In the genomic region with DNA sequence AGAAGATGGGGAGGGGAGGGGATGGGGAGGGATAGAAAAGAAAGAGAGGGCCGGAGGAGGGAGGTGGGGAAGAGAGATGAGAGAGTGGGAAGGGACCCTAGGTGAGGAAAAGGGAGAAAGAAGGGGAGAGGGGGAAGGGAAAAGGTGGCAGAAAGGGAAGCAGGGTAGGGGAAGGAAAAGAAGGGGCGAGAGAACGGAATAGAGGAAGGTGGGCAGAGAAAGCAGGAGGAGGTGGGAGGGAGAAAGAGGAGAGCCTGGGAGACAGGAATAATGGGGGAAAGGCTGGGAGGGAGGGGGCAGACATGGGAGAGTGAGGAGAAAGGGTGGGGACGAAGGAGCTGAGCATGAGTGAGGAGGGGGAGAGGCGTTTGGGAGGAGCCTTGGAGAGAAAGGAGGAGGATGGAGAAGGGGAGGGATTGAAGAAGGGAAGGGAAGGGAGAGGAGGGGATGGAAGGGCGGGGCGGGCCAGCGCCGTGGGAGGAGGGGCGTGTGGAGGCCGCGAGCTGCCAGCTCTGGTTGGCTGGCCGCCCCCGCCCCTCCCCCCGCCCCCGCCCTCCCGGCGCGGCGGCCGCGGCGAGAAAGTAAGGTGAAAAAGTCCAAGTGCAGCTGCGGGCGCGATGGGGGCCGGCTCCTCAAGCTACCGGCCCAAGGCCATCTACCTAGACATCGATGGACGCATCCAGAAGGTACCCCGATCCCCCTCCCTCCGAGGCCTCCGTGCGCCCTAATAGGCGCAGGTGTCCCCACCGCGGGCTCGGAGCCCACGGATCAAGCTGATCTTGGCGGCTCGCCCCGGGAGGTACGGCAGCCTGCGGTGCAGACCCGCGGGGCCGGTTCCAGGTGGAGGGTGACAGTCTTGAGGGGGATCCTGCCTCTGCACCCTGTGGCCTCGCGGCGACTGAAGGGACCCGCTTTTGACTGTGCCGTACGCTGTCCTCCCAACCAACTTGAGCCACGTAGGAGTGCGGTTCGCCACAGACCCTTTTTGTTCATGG, we compare ENCODE assay signal across 8 mouse cellular contexts. TPM values are rescaled to one million over a fixed set of nuclear protein-coding genes. Genes with fewer than 3 reads are reported as not detected.
DNase-seq lines count a peak whose midpoint lies in the region; ATAC-seq and TF ChIP-seq lines count a peak whose summit lies in the region.

A gene (plus strand): TSS at position 540 of the 995 bp plus-strand sequence.

- no peaks in the 10 kb centered on the region for H3K9me3 ChIP-seq in hindbrain, embryonic 10.5 days
- no peaks in the 10 kb centered on the region for H3K9me3 ChIP-seq in lung, embryonic 14.5 days (ENCODE audit: low read depth, low read length)

- TF ChIP-seq CTCF in lung, embryonic 14.5 days (IDR thresholded peaks at IDR 0.05; ENCODE audit: low read depth), result no peak

- peak within 1 kb of the TSS; percentile 76 for H3K9ac ChIP-seq in lung, embryonic 14.5 days

- no peaks in the 10 kb centered on the region for H3K36me3 ChIP-seq in hindbrain, embryonic 10.5 days
- H3K36me3 ChIP-seq in lung, embryonic 14.5 days (ENCODE audit: insufficient read depth), result no peaks in the 10 kb centered on the region

- peak within 1 kb of the TSS; percentile 89 for H3K4me2 ChIP-seq in lung, embryonic 14.5 days

- ATAC-seq in lung, embryonic 14.5 days (ENCODE audit: insufficient read depth), result peak; percentile 78

- under 1% methylated on average over 53 of the region's 56 CpGs for WGBS in hindbrain, embryonic 10.5 days
- under 1% methylated on average over 48 of the region's 56 CpGs for WGBS in lung, embryonic 14.5 days

- peak; percentile 76 for DNase-seq in MN1 (ENCODE audit: low spot score)
- peak; percentile 74 for DNase-seq in cerebellum, adult 9-11 months
- peak; percentile 57 to 69 for DNase-seq in frontal cortex, postnatal 10 days (ENCODE audit: low spot score in 2 of 2)
- peak; percentile 86 for DNase-seq in hindbrain, embryonic 10.5 days (ENCODE audit: low spot score)
- DNase-seq in layer of hippocampus, adult 9-11 months, result peak; percentile 41
- peak; percentile 86 for DNase-seq in lung, embryonic 14.5 days
- peak; percentile 45 for DNase-seq in ovary, postnatal 14 days (ENCODE audit: low spot score)
- peak; percentile 39 to 49 for DNase-seq in urinary bladder, adult 18-20 months (ENCODE audit: low spot score in 2 of 2)

- H3K27me3 ChIP-seq in hindbrain, embryonic 10.5 days (ENCODE audit: insufficient read depth, poor library complexity, severe bottlenecking), result peaks cover 59% of the 10 kb centered on the region
- H3K27me3 ChIP-seq in lung, embryonic 14.5 days (ENCODE audit: insufficient read depth, low read length), result no peaks in the 10 kb centered on the region

- peak within 1 kb of the TSS; percentile 89 for H3K27ac ChIP-seq in hindbrain, embryonic 10.5 days
- H3K27ac ChIP-seq in lung, embryonic 14.5 days (ENCODE audit: low read depth), result peak within 1 kb of the TSS; percentile 72

- peaks cover 50% of the 10 kb centered on the region for H3K4me1 ChIP-seq in hindbrain, embryonic 10.5 days (replicated peaks)
- peaks cover 34% of the 10 kb centered on the region for H3K4me1 ChIP-seq in lung, embryonic 14.5 days (ENCODE audit: insufficient read depth)

- H3K4me3 ChIP-seq in hindbrain, embryonic 10.5 days, result peak within 1 kb of the TSS; percentile 78
- peak within 1 kb of the TSS; percentile 74 for H3K4me3 ChIP-seq in lung, embryonic 14.5 days (ENCODE audit: low read depth, low read length)

RNA-seq across cellular contexts. Expression of the gene that starts here (rescaled TPM):
- 12.4 and 19.9 TPM in 2 replicates for polyA plus RNA-seq in hindbrain, embryonic 10.5 days (2016; fragmentation: Nextera tagmentation; extraction: Ambion mirVana)
- 35.8 and 36.7 TPM in 2 replicates for polyA plus RNA-seq in lung, embryonic 14.5 days (2014; fragmentation: Nextera tagmentation; extraction: Ambion mirVana)

Comparison
In these comparisons a context has a peak if more than half of its experiments do, and no peak if none do; other contexts are left out.
1. Peak in every context shown above with its lines: DNase-seq, ATAC-seq, H3K4me3 ChIP-seq and H3K27ac ChIP-seq.